27 mouse cellular contexts compared by ENCODE assay signal in the genomic region with DNA sequence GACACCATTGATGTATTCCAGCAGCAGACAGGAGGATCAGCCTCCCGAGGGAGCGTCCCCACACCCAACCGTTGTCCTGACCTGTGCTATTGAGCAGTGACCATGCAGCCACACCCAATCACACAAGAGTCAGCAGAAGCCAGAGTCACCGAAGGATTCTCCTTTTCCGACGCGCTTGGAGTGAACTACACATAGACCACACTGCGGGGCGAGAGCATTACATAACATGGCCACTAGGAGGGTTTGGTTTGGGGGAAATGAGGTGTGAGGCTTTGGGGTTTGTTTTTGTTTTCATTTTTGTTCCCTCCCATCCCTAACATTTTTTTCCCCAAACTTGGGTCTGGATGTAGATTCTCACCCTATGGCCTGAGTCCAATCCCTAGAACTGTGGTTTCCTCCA. TPM values are rescaled to one million over a fixed set of nuclear protein-coding genes. Genes with fewer than 3 reads are reported as not detected.
A peak's percentile ranks its signal among the peaks of the same experiment; 100 is the strongest.
DNase-seq lines count a peak whose midpoint lies in the region; ATAC-seq and TF ChIP-seq lines count a peak whose summit lies in the region.
"Had no signal": no experiment of that assay in that cellular context is flagged by ENCODE, and none has a peak within 500 bp of the region (broad histone marks: within the 10 kb centered on the region; RNA-seq: fewer than 3 reads in every experiment).

No protein-coding gene starts in this region.

- no peak for DNase-seq in kidney, postnatal 0 days (ENCODE audit: low spot score)
- no peak for DNase-seq in kidney, postnatal 14 days
- no peak for DNase-seq in lung, postnatal 0 days (ENCODE audit: low spot score)
- no peak for DNase-seq in lung, postnatal 25 days (ENCODE audit: low spot score)
- DNase-seq in thymus, adult 2 months: no peak
- DNase-seq in hindbrain, embryonic 11.5 days (ENCODE audit: low spot score): no peak
- DNase-seq: adrenal gland, postnatal 36 days; cerebellum, adult 11 months; cerebellum, adult 9-11 months; gastrocnemius, postnatal 25 days; heart, postnatal 36 days; lung, adult 18-20 months; lung, postnatal 4 days; thymus, postnatal 25 days had no signal

- no peak for TF ChIP-seq POLR2A in thymus, adult 2 months (IDR thresholded peaks at IDR 0.05; ENCODE audit: control insufficient read depth, extremely low read depth, insufficient read depth, low read length, poor library complexity)

- TF ChIP-seq EP300 in lung, postnatal 0 days (IDR thresholded peaks at IDR 0.05): no peak

- H3K4me2 ChIP-seq in kidney, postnatal 0 days (ENCODE audit: low read length): no peak overlapping the region
- no peak overlapping the region for H3K4me2 ChIP-seq in lung, postnatal 0 days (replicated peaks; ENCODE audit: low read depth, low read length)
- H3K4me2 ChIP-seq in hindbrain, embryonic 11.5 days (replicated peaks; ENCODE audit: low read depth, low read length): no peak overlapping the region
- H3K4me2 ChIP-seq: embryonic facial prominence, embryonic 15.5 days; forebrain, embryonic 15.5 days; heart, embryonic 15.5 days; hindbrain, embryonic 15.5 days; kidney, embryonic 15.5 days had no signal

- H3K4me3 ChIP-seq in kidney, postnatal 0 days (replicated peaks; ENCODE audit: low read depth, low read length): no peak overlapping the region
- H3K4me3 ChIP-seq in lung, postnatal 0 days (ENCODE audit: low read depth, low read length): no peak overlapping the region
- no peak overlapping the region for H3K4me3 ChIP-seq in thymus, adult 2 months (ENCODE audit: control insufficient read depth, insufficient read depth, low read length)
- no peak overlapping the region for H3K4me3 ChIP-seq in hindbrain, embryonic 11.5 days (ENCODE audit: low read depth, low read length)
- H3K4me3 ChIP-seq: embryonic facial prominence, embryonic 15.5 days; forebrain, embryonic 15.5 days; heart, embryonic 15.5 days; hindbrain, embryonic 15.5 days; kidney, embryonic 15.5 days; myocyte had no signal

- H3K36me3 ChIP-seq in kidney, postnatal 0 days (ENCODE audit: insufficient read depth, low read length): peaks cover 40% of the 10 kb centered on the region
- peaks cover 22% of the 10 kb centered on the region for H3K36me3 ChIP-seq in lung, postnatal 0 days (ENCODE audit: insufficient read depth, low read length)
- H3K36me3 ChIP-seq in thymus, adult 2 months (ENCODE audit: control insufficient read depth, insufficient read depth, low read length): peaks cover 32% of the 10 kb centered on the region
- peaks cover 6% of the 10 kb centered on the region; the same call in 1 of the 2 replicates for H3K36me3 ChIP-seq in hindbrain, embryonic 11.5 days (ENCODE audit: control insufficient read depth, insufficient read depth, low read length)

- ATAC-seq in kidney, postnatal 0 days (replicated peaks; ENCODE audit: low FRiP score, low read depth): no peak
- ATAC-seq in lung, postnatal 0 days: no peak
- peak; percentile 38; the same call in 1 of the 2 replicates for ATAC-seq in granulocyte monocyte progenitor cell, adult 5-6 weeks (replicated peaks; ENCODE audit: poor library complexity, severe bottlenecking)
- no peak for ATAC-seq in hindbrain, embryonic 11.5 days (ENCODE audit: low FRiP score)
- ATAC-seq: forebrain, embryonic 15.5 days; intestine, embryonic 16.5 days; midbrain, embryonic 16.5 days had no signal

- TF ChIP-seq CTCF in kidney, postnatal 0 days (IDR thresholded peaks at IDR 0.05; ENCODE audit: low read depth): peak; percentile 22; the same call in 1 of the 2 replicates
- 0 out of 2 replicates have a peak, but pooled peaks have one; percentile 12 for TF ChIP-seq CTCF in lung, postnatal 0 days (IDR thresholded peaks at IDR 0.05)
- no peak for TF ChIP-seq CTCF in thymus, adult 2 months (IDR thresholded peaks at IDR 0.05; ENCODE audit: borderline replicate concordance, control insufficient read depth, extremely low read depth, insufficient read depth, low read length, poor library complexity)

- H3K27ac ChIP-seq in kidney, postnatal 0 days: no peak overlapping the region
- H3K27ac ChIP-seq in lung, postnatal 0 days (ENCODE audit: low read length): no peak overlapping the region
- H3K27ac ChIP-seq in thymus, adult 2 months (ENCODE audit: control insufficient read depth, insufficient read depth, low read length): no peak overlapping the region
- no peak overlapping the region for H3K27ac ChIP-seq in hindbrain, embryonic 11.5 days (ENCODE audit: low read depth, low read length)
- H3K27ac ChIP-seq: embryonic facial prominence, embryonic 15.5 days; forebrain, embryonic 15.5 days; heart, embryonic 15.5 days; hindbrain, embryonic 15.5 days; kidney, embryonic 15.5 days had no signal

- WGBS in kidney, postnatal 0 days: 94% methylated on average over 9 of the region's 9 CpGs
- 94% methylated on average over 9 of the region's 9 CpGs for WGBS in lung, postnatal 0 days
- 96% methylated on average over 9 of the region's 9 CpGs for WGBS in thymus, adult 2 months
- WGBS in hindbrain, embryonic 11.5 days: 96% methylated on average over 9 of the region's 9 CpGs

- no peaks in the 10 kb centered on the region for H3K9me3 ChIP-seq in kidney, postnatal 0 days (replicated peaks; ENCODE audit: low read length)
- no peaks in the 10 kb centered on the region for H3K9me3 ChIP-seq in lung, postnatal 0 days (ENCODE audit: low read length)
- no peaks in the 10 kb centered on the region for H3K9me3 ChIP-seq in hindbrain, embryonic 11.5 days (ENCODE audit: control insufficient read depth, low read length)
- H3K9me3 ChIP-seq: embryonic facial prominence, embryonic 15.5 days; forebrain, embryonic 15.5 days; heart, embryonic 15.5 days; hindbrain, embryonic 15.5 days; kidney, embryonic 15.5 days had no signal

- H3K27me3 ChIP-seq in kidney, postnatal 0 days (ENCODE audit: insufficient read depth, low read length): no peaks in the 10 kb centered on the region
- no peaks in the 10 kb centered on the region for H3K27me3 ChIP-seq in lung, postnatal 0 days (replicated peaks; ENCODE audit: insufficient read depth, low read length)
- no peaks in the 10 kb centered on the region for H3K27me3 ChIP-seq in thymus, adult 2 months (ENCODE audit: control insufficient read depth, insufficient read depth, low read length)
- H3K27me3 ChIP-seq in hindbrain, embryonic 11.5 days (ENCODE audit: control insufficient read depth, insufficient read depth, low read length): no peaks in the 10 kb centered on the region
- H3K27me3 ChIP-seq: embryonic facial prominence, embryonic 15.5 days; forebrain, embryonic 15.5 days; heart, embryonic 15.5 days; hindbrain, embryonic 15.5 days; kidney, embryonic 15.5 days had no signal

- H3K9ac ChIP-seq in kidney, postnatal 0 days (ENCODE audit: low read depth, low read length): no peak overlapping the region
- H3K9ac ChIP-seq in lung, postnatal 0 days (replicated peaks; ENCODE audit: low read depth): no peak overlapping the region
- H3K9ac ChIP-seq in hindbrain, embryonic 11.5 days (ENCODE audit: low read depth, low read length): no peak overlapping the region
- H3K9ac ChIP-seq: embryonic facial prominence, embryonic 15.5 days; forebrain, embryonic 15.5 days; heart, embryonic 15.5 days; hindbrain, embryonic 15.5 days; kidney, embryonic 15.5 days had no signal

- no peaks in the 10 kb centered on the region for H3K4me1 ChIP-seq in kidney, postnatal 0 days (replicated peaks; ENCODE audit: insufficient read depth, low read length)
- H3K4me1 ChIP-seq in lung, postnatal 0 days (ENCODE audit: insufficient read depth, low read depth, low read length): peaks cover 6% of the 10 kb centered on the region; the same call in 1 of the 2 replicates
- no peaks in the 10 kb centered on the region for H3K4me1 ChIP-seq in thymus, adult 2 months (replicated peaks; ENCODE audit: control insufficient read depth, insufficient read depth, low read length)
- H3K4me1 ChIP-seq in hindbrain, embryonic 11.5 days (replicated peaks; ENCODE audit: control insufficient read depth, insufficient read depth, low read length): no peaks in the 10 kb centered on the region
- H3K4me1 ChIP-seq: embryonic facial prominence, embryonic 15.5 days; forebrain, embryonic 15.5 days; hindbrain, embryonic 15.5 days had no signal

RNA-seq across cellular contexts. Expression of a gene that starts 5.9 kb away (rescaled TPM):
- 51.4 and 53.5 TPM in 2 replicates for polyA plus RNA-seq in kidney, postnatal 0 days (2015; fragmentation: Nextera tagmentation; extraction: Ambion mirVana)
- polyA plus RNA-seq in lung, postnatal 0 days (2015; fragmentation: Nextera tagmentation; extraction: Ambion mirVana): 59.8 and 65.6 TPM in 2 replicates
- 39.6 and 42.0 TPM in 2 replicates for total RNA-seq in granulocyte monocyte progenitor cell, adult 5-6 weeks (2014; fragmentation: Nextera tagmentation)
- total RNA-seq in granulocyte monocyte progenitor cell, adult 5-6 weeks (2017): 29.5 and 53.3 TPM in 2 replicates
- polyA plus RNA-seq in thymus, adult 2 months (2012; rRNA removed): 52.0 and 52.6 TPM in 2 replicates
- 40.5 and 50.0 TPM in 2 replicates for polyA plus RNA-seq in hindbrain, embryonic 11.5 days (2014; fragmentation: Nextera tagmentation; extraction: Ambion mirVana)

RNA-seq across cellular contexts. Expression of a gene that starts 10.2 kb away (rescaled TPM):
- polyA plus RNA-seq in kidney, postnatal 0 days (2015; fragmentation: Nextera tagmentation; extraction: Ambion mirVana): 13.1 and 15.2 TPM in 2 replicates
- 4.9 and 6.4 TPM in 2 replicates for polyA plus RNA-seq in lung, postnatal 0 days (2015; fragmentation: Nextera tagmentation; extraction: Ambion mirVana)
- total RNA-seq in granulocyte monocyte progenitor cell, adult 5-6 weeks (2014; fragmentation: Nextera tagmentation): not detected in 2 replicates
- total RNA-seq in granulocyte monocyte progenitor cell, adult 5-6 weeks (2017): 1.6 TPM in 1 of 2 replicates, not detected in the other
- not detected in 2 replicates for polyA plus RNA-seq in thymus, adult 2 months (2012; rRNA removed)
- polyA plus RNA-seq in hindbrain, embryonic 11.5 days (2014; fragmentation: Nextera tagmentation; extraction: Ambion mirVana): 2.2 TPM in 1 of 2 replicates, not detected in the other
- total RNA-seq: common myeloid progenitor, adult 5-6 weeks had no signal
- polyA plus RNA-seq: intestine, embryonic 16.5 days; limb, embryonic 11.5 days; spleen, adult 2 months; testis, adult 2 months had no signal

RNA-seq across cellular contexts. Expression of a gene that starts 10.3 kb away (rescaled TPM):
- 313 and 335 TPM in 2 replicates for polyA plus RNA-seq in kidney, postnatal 0 days (2015; fragmentation: Nextera tagmentation; extraction: Ambion mirVana)
- polyA plus RNA-seq in lung, postnatal 0 days (2015; fragmentation: Nextera tagmentation; extraction: Ambion mirVana): 185 and 209 TPM in 2 replicates
- total RNA-seq in granulocyte monocyte progenitor cell, adult 5-6 weeks (2014; fragmentation: Nextera tagmentation): 60.0 and 78.8 TPM in 2 replicates
- total RNA-seq in granulocyte monocyte progenitor cell, adult 5-6 weeks (2017): 197 and 205 TPM in 2 replicates
- polyA plus RNA-seq in thymus, adult 2 months (2012; rRNA removed): 236 and 248 TPM in 2 replicates
- 287 and 321 TPM in 2 replicates for polyA plus RNA-seq in hindbrain, embryonic 11.5 days (2014; fragmentation: Nextera tagmentation; extraction: Ambion mirVana)

RNA-seq across cellular contexts. Expression of a gene that starts 34.6 kb away (rescaled TPM):
- polyA plus RNA-seq in kidney, postnatal 0 days (2015; fragmentation: Nextera tagmentation; extraction: Ambion mirVana): 210 and 216 TPM in 2 replicates
- polyA plus RNA-seq in lung, postnatal 0 days (2015; fragmentation: Nextera tagmentation; extraction: Ambion mirVana): 189 and 207 TPM in 2 replicates
- 36.6 and 39.0 TPM in 2 replicates for total RNA-seq in granulocyte monocyte progenitor cell, adult 5-6 weeks (2014; fragmentation: Nextera tagmentation)
- 34.6 and 37.0 TPM in 2 replicates for total RNA-seq in granulocyte monocyte progenitor cell, adult 5-6 weeks (2017)
- 103 and 129 TPM in 2 replicates for polyA plus RNA-seq in thymus, adult 2 months (2012; rRNA removed)
- polyA plus RNA-seq in hindbrain, embryonic 11.5 days (2014; fragmentation: Nextera tagmentation; extraction: Ambion mirVana): 73.1 and 79.3 TPM in 2 replicates
